Mouse (Mus musculus) kidney, postnatal 0 days (tissue): ENCODE measurements around the gene Pbx2. TPM values are rescaled to one million over a fixed set of nuclear protein-coding genes. Genes with fewer than 3 reads are reported as not detected.

Experiments
- ATAC-seq: fragments of 200-750 bp; cut with Nextera tagmentation; replicated peaks from 2 replicates; pipeline ENCODE4 v1.8.0; 2017; ENCODE audit warnings: low read depth, moderate number of reproducible peaks, moderate TSS enrichment, moderate library complexity; ENCODE audit not compliant: low FRiP score
- DNase-seq: peaks from one replicate; pipeline ENCODE4 v3.0.0-alpha.2; 2016; ENCODE audit warnings: low spot score
- H3K27ac ChIP-seq: fragments of 300-500 bp; sonication (generic); 2 replicates; pipeline ENCODE4 v1.5.1; 2014; ENCODE audit warnings: mild to moderate bottlenecking
- H3K27me3 ChIP-seq: fragments of 300-500 bp; sonication (generic); 2 replicates; pipeline ENCODE4 v1.6.1; 2014; ENCODE audit warnings: low read length, mixed read lengths; ENCODE audit not compliant: insufficient read depth
- H3K36me3 ChIP-seq: fragments of 300-500 bp; sonication (generic); 2 replicates; pipeline ENCODE4 v1.6.1; 2014; ENCODE audit warnings: low read length, mixed read lengths; ENCODE audit not compliant: insufficient read depth
- H3K4me1 ChIP-seq: fragments of 300-500 bp; sonication (generic); replicated peaks from 2 replicates; pipeline ENCODE4 v1.6.1; 2014; ENCODE audit warnings: antibody characterized with exemption, low read length, mixed read lengths; ENCODE audit not compliant: insufficient read depth
- H3K4me2 ChIP-seq: fragments of 300-500 bp; sonication (generic); 2 replicates; pipeline ENCODE4 v1.6.1; 2014; ENCODE audit warnings: mild to moderate bottlenecking, low read length, moderate library complexity, mixed read lengths
- H3K4me3 ChIP-seq: fragments of 300-500 bp; sonication (generic); replicated peaks from 2 replicates; pipeline ENCODE4 v1.5.1; 2014; ENCODE audit warnings: low read depth, low read length
- H3K9ac ChIP-seq: fragments of 300-500 bp; sonication (generic); 2 replicates; pipeline ENCODE4 v1.6.1; 2014; ENCODE audit warnings: low read depth, low read length
- H3K9me3 ChIP-seq: fragments of 300-500 bp; sonication (generic); replicated peaks from 2 replicates; pipeline ENCODE4 v1.6.1; 2016; ENCODE audit warnings: low read length, inconsistent platforms, mixed read lengths
- CTCF ChIP-seq: IDR thresholded peaks from 2 replicates; pipeline ENCODE4 v1.5.1; 2016; ENCODE audit warnings: antibody characterized with exemption, low read depth, mild to moderate bottlenecking, moderate library complexity
- WGBS: fragments of 180-500 bp; shearing (Covaris S2); extraction: QIAGEN DNeasy Blood & Tissue Kit; methylation state at CpG from one replicate; pipeline ENCODE4 v1.1.7; 2014; 5-methylcytosine and 5-hydroxymethylcytosine counted together
- polyA plus RNA-seq: library from polyadenylated mRNA; unstranded; fragments of >200 nt; fragmentation: Nextera tagmentation; extraction: Ambion mirVana; gene quantifications from 2 replicates; pipeline ENCODE4 v1.2.1, GENCODE M21; 2015

Gene Pbx2
- polyA plus RNA-seq, 1 experiment from 2014 or later: 13.0 TPM

GRCm38 (mm10) chr17:34629221-34629751 lies 38.2 kb downstream of the Pbx2 start, which contains the start of gene Prrt1:
Prrt1 (plus strand) TSS chr17:34629533.
- DNase-seq: no peak
- H3K27me3 ChIP-seq: 0 out of 2 replicates have a peak, but pooled peaks cover 9% of the 10 kb centered on the region

GRCm38 (mm10) chr17:34629796-34630603 lies 38.9 kb downstream of the Pbx2 start:
- H3K9ac ChIP-seq: no peak overlapping the region; the same call in 1 of the 2 replicates
- 33% methylated on average over 12 of the region's 12 CpGs for WGBS

More at GRCm38 (mm10) chr17:34629221-34629751, 38.2 kb downstream of the Pbx2 start, which contains the start of gene Prrt1:
- 6% methylated on average over 16 of the region's 16 CpGs for WGBS
- H3K9me3 ChIP-seq: no peaks in the 10 kb centered on the region
- H3K9ac ChIP-seq: peak within 1 kb of the TSS; percentile 74
- ATAC-seq: no peak
- H3K4me3 ChIP-seq: peak within 1 kb of the TSS; percentile 67
- H3K4me1 ChIP-seq: peaks cover 43% of the 10 kb centered on the region
- H3K4me2 ChIP-seq: peak within 1 kb of the TSS; percentile 89
- peak within 1 kb of the TSS; percentile 96 for H3K27ac ChIP-seq
- H3K36me3 ChIP-seq: no peaks in the 10 kb centered on the region
- no peak for TF ChIP-seq CTCF

GRCm38 (mm10) chr17:34630761-34631301 lies 39.8 kb downstream of the Pbx2 start:
- H3K4me3 ChIP-seq: peak overlapping the region; percentile 23; the same call in 1 of the 2 replicates
- peaks cover 43% of the 10 kb centered on the region for H3K4me1 ChIP-seq
- no peak overlapping the region for H3K27ac ChIP-seq
- H3K9ac ChIP-seq: peak overlapping the region; percentile 31
- H3K36me3 ChIP-seq: no peaks in the 10 kb centered on the region
- H3K27me3 ChIP-seq: 0 out of 2 replicates have a peak, but pooled peaks cover 9% of the 10 kb centered on the region
- H3K9me3 ChIP-seq: no peaks in the 10 kb centered on the region
- WGBS: 3% methylated on average over 47 of the region's 48 CpGs
- peak overlapping the region; percentile 50 for H3K4me2 ChIP-seq
- TF ChIP-seq CTCF: no peak
- ATAC-seq (no peak), DNase-seq (no peak)

More at GRCm38 (mm10) chr17:34629796-34630603, 38.9 kb downstream of the Pbx2 start:
- no peak overlapping the region for H3K27ac ChIP-seq
- H3K4me2 ChIP-seq: peak overlapping the region; percentile 89
- no peaks in the 10 kb centered on the region for H3K9me3 ChIP-seq
- DNase-seq (no peak), ATAC-seq (no peak)
- 0 out of 2 replicates have a peak overlapping the region, but pooled peaks have one; percentile 9 for H3K4me3 ChIP-seq
- TF ChIP-seq CTCF: no peak
- H3K36me3 ChIP-seq: no peaks in the 10 kb centered on the region
- H3K27me3 ChIP-seq: 0 out of 2 replicates have a peak, but pooled peaks cover 9% of the 10 kb centered on the region
- H3K4me1 ChIP-seq: peaks cover 43% of the 10 kb centered on the region

DNA sequence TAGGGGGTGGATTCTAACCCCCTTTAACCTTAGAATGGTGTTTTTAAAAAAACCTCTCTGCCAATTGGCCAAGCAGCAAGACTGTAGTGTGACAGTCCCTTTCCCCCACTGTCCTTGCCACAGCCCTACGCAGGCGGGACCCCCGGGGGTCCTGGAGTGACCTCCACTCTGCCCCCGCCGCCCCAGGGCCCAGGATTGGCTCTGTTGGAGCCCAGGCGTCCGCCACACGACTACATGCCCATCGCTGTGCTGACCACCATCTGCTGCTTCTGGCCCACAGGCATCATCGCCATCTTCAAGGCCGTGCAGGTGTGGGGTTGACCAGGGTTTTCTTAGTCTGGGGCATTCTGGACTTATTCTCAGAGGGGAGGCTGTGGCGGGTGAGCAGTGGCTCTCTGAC lies 40.6 kb downstream of the Pbx2 start:
- DNase-seq: no peak
- no peak overlapping the region for H3K27ac ChIP-seq
- peak overlapping the region; percentile 26 for H3K4me3 ChIP-seq
- no peaks in the 10 kb centered on the region for H3K36me3 ChIP-seq
- H3K27me3 ChIP-seq: 0 out of 2 replicates have a peak, but pooled peaks cover 9% of the 10 kb centered on the region
- WGBS: 12% methylated on average over 12 of the region's 12 CpGs
- peak overlapping the region; percentile 38; the same call in 1 of the 2 replicates for H3K9ac ChIP-seq
- TF ChIP-seq CTCF: no peak
- peaks cover 37% of the 10 kb centered on the region for H3K4me1 ChIP-seq
- no peak for ATAC-seq
- H3K4me2 ChIP-seq: peak overlapping the region; percentile 61
- no peaks in the 10 kb centered on the region for H3K9me3 ChIP-seq

DNA sequence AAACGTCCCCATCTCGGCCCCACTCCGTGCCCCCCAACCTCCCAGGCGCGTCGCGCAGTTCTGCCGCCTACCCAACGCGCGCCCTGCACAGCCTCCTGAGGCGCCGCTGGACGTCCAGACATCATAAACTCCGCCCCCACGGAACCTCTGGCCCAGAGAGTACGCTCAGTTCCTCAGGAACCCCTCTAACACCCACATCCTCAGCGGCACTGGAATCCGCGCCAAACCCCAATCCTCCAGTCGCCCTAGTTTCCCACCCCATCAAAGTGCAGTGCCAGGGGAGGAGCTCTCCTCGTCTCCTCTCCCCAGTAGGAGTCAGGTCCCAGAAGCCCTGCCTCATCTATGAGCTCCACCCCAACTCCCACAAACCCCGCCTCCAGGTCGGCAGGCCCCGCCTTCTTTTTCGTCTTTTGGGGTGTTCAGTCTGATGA lies 41.2 kb downstream of the Pbx2 start:
- Histone ChIP-seq H3K27ac (no peak overlapping the region), H3K27me3 (0 out of 2 replicates have a peak, but pooled peaks cover 9% of the 10 kb centered on the region), H3K4me3 (peak overlapping the region; percentile 26), H3K4me2 (peak overlapping the region; percentile 61), H3K9ac (peak overlapping the region; percentile 38; the same call in 1 of the 2 replicates), H3K4me1 (peaks cover 37% of the 10 kb centered on the region), H3K9me3 (no peaks in the 10 kb centered on the region), H3K36me3 (no peaks in the 10 kb centered on the region)
- TF ChIP-seq CTCF: 0 out of 2 replicates have a peak, but pooled peaks have one; percentile 3
- WGBS: 2% methylated on average over 26 of the region's 26 CpGs
- peak; percentile 78 for DNase-seq
- peak; percentile 38 for ATAC-seq

- WGBS: 68% methylated on average over 2 of the region's 2 CpGs
- ATAC-seq (no peak), DNase-seq (no peak)
- Histone ChIP-seq H3K27me3 (0 out of 2 replicates have a peak, but pooled peaks cover 6% of the 10 kb centered on the region), H3K4me3 (no peak overlapping the region), H3K36me3 (no peaks in the 10 kb centered on the region), H3K4me2 (no peak overlapping the region), H3K27ac (no peak overlapping the region), H3K9ac (no peak overlapping the region), H3K4me1 (peaks cover 19% of the 10 kb centered on the region), H3K9me3 (no peaks in the 10 kb centered on the region)
- no peak for TF ChIP-seq CTCF
These were observed 44.6 kb downstream of the Pbx2 start for GRCm38 (mm10) chr17:34635671-34636070.
